Mouse (Mus musculus): ENCODE data around the gene Btnl10.

DNA sequence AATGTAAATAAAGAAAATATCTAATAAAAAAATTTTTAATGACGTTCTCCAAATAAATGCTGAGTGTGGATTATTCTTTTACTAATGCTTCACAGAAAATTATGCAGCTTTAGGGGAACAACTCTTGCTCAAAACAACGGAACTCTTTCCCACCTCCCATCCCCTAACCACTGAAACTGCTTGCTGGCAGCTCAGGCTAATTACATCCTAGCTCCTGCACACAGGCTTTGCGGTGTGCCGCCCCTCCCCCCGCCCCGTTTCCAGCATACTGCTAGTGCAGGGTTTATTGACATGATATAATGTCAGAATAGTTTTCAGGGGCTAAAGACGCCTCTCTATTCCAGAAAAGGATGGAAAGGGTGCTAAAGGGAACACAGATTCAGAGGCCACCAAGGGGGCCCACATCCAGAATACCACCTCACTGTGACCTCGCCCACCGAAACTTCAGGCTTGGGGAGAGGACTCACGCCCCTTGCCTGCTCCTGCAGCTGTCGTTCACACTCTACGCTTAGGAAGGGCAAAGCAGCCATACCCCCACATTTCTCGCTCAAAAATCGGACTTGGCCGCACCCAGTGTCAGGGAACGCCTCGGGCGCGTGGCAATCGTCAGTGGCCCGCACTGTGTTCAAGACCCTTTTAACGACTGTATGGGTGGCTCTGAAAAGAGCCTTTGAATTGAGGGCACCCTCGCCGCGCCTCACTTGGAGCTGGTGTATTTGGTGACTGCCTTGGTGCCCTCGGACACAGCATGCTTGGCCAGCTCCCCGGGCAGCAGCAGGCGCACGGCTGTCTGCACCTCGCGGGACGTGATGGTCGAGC, 35.9 kb downstream of the Btnl10 start:
- TF ChIP-seq CTCF (IDR thresholded peaks at IDR 0.05; ENCODE audit: borderline replicate concordance, extremely low read depth, insufficient read depth, insufficient read length) = peak; percentile 12; the same call in 1 of the 2 replicates
- TF ChIP-seq POLR2A (IDR thresholded peaks at IDR 0.05; ENCODE audit: borderline replicate concordance, extremely low read depth, insufficient read depth, insufficient read length, poor library complexity, severe bottlenecking) = no peak
